Mouse (Mus musculus): ENCODE results near the gene Mymk. TPM values are rescaled to one million over a fixed set of nuclear protein-coding genes. Genes with fewer than 3 reads are reported as not detected.
A peak's percentile ranks its signal among the peaks of the same experiment; 100 is the strongest.

Gene Mymk
- polyA plus RNA-seq, 1 experiment, result not detected

DNA sequence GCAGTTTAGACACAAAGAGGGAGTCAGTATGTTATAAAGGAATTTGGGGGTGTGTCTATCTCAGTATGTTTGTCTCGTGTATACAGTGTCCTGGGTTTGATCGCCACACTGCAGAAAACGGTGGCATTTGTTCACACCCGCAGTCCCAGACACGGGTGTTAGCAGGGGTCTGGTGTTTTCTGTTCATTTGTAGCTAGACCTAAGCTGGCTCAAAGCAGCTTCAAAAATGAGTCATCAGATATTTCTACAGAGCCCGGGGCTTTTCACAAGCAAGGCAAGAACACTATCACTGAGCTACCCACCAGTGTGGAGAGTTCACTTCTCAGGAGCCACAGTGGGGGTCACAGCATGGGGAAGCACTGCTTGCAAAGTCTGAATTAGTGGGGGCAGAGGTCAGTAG, 22.6 kb downstream of the Mymk start:
- WGBS, result 19% methylated on average over 6 of the region's 6 CpGs
- TF ChIP-seq POLR2A (IDR thresholded peaks at IDR 0.05; ENCODE audit: insufficient read depth, low read depth, low read length) (no peak), CTCF (IDR thresholded peaks at IDR 0.05; ENCODE audit: insufficient read depth, low read depth, low read length) (no peak)
- H3K4me3 ChIP-seq (ENCODE audit: insufficient read depth, low read depth, low read length), result no peak overlapping the region
- no peak overlapping the region for H3K27ac ChIP-seq (ENCODE audit: insufficient read depth, low read depth, low read length)
- peaks cover 8% of the 10 kb centered on the region for H3K4me1 ChIP-seq (ENCODE audit: control insufficient read depth, insufficient read depth, low read length)

DNA sequence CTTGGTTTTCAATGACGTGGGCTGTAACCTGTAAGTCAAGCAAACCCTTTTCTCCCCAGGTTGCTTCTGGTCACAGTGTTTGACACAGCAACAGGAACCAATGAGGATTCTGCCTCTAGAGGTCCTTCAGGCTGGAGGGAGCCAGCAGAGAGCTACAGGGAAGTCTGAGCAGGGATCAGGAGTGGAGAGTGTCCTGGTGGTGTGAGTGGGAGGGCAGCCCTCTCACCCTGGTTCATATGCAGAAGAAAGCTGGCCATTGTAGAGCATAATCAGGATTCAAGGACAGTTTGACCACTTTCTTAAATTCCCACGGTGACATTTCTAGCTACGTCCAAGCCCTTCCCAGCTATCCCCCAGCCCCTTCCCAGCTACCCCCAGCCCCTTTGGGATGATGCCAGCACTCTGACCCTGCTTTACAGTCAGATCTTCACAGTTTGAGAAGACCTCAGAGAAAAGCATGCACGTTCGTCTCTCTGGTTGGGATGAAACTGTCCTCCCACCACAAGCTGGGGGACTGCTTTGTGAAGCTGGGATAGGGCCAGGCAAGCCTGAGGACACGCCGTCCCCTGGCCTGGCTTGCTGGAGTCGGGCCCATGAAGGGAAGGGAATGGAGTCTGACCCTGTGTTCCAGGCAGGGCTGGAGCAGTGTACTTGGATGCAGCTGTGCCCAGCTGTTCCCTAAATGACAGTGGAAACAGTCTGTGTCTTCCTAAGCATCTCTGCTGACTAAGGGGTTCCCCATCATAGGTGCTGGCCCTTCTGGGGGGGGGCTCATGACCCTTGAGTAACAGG, 25.8 kb downstream of the Mymk start:
- 59% methylated on average over 8 of the region's 8 CpGs for WGBS
- H3K4me1 ChIP-seq (ENCODE audit: control insufficient read depth, insufficient read depth, low read length), result peaks cover 16% of the 10 kb centered on the region
- no peak for TF ChIP-seq CTCF (IDR thresholded peaks at IDR 0.05; ENCODE audit: insufficient read depth, low read depth, low read length)
- no peak for TF ChIP-seq POLR2A (IDR thresholded peaks at IDR 0.05; ENCODE audit: insufficient read depth, low read depth, low read length)
- no peak overlapping the region for H3K4me3 ChIP-seq (ENCODE audit: insufficient read depth, low read depth, low read length)
- no peak overlapping the region for H3K27ac ChIP-seq (ENCODE audit: insufficient read depth, low read depth, low read length)

DNA sequence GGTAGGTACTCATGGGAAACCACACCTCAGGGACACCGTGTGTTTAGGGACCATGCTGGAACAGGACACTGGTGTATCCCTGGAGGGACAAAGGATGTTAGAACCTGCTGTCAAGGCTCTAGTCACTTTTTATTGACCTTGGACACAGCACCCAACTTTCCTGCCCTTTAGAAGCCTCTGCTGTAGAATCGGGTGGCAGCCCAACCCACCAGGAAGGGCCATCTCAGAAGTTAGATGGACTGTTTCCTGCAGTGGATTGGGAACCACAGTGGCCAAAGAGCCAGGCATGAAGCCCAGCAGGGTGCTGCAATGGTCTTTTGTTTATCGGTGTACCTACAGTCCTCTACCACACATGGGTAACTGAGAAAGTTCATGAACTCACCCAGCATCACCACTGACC, 27.3 kb downstream of the Mymk start:
- H3K4me3 ChIP-seq (ENCODE audit: insufficient read depth, low read depth, low read length), result no peak overlapping the region
- 85% methylated on average over 3 of the region's 3 CpGs for WGBS
- no peak overlapping the region for H3K27ac ChIP-seq (ENCODE audit: insufficient read depth, low read depth, low read length)
- TF ChIP-seq CTCF (IDR thresholded peaks at IDR 0.05; ENCODE audit: insufficient read depth, low read depth, low read length), result no peak
- H3K4me1 ChIP-seq (ENCODE audit: control insufficient read depth, insufficient read depth, low read length), result peaks cover 13% of the 10 kb centered on the region

DNA sequence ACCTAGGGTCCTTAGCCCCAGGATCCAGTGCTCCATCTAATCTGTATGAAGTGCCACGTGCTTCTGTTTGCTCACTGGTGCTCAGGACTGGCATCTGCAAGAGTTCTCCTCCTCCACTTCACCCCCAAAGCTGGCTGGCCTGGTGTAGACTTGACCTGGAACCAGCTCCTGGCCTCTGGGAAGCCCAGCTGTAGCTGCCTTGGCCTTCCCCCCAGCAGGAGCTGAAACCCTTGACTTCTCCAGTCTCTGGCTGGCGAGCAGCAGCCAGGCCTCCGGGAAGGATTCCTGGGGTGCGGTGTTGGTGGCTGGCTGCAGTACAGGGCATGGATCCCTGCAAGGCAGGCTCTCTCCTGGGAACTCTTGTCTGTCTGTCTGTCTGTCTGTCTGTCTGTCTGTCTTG, 27.8 kb downstream of the Mymk start:
- no peak overlapping the region for H3K27ac ChIP-seq (ENCODE audit: insufficient read depth, low read depth, low read length)
- H3K4me1 ChIP-seq (ENCODE audit: control insufficient read depth, insufficient read depth, low read length), result peaks cover 11% of the 10 kb centered on the region
- no peak for TF ChIP-seq POLR2A (IDR thresholded peaks at IDR 0.05; ENCODE audit: insufficient read depth, low read depth, low read length)
- no peak for TF ChIP-seq CTCF (IDR thresholded peaks at IDR 0.05; ENCODE audit: insufficient read depth, low read depth, low read length)
- no peak overlapping the region for H3K4me3 ChIP-seq (ENCODE audit: insufficient read depth, low read depth, low read length)
- 79% methylated on average over 4 of the region's 4 CpGs for WGBS

DNA sequence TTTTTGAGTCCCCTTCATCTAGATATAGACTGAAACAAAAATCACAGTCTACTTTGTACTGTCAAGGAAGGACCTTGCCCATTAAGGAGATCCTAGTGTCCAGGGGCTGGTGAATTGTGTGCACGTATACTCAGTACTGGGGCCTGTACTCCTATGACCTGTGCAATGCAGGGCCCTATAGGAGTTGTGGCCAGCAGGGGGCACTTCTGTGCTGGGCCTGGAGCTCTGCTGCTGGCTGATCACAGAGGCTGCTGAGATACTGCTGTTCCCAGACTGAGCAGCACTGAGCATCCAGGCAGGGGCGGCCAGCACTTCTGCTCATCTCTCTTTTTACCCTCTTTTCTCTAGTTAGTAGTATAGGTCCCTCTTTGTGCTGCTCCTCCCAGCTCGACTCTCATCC, 28.5 kb downstream of the Mymk start:
- Histone ChIP-seq H3K27ac (ENCODE audit: insufficient read depth, low read depth, low read length) (no peak overlapping the region), H3K4me1 (ENCODE audit: control insufficient read depth, insufficient read depth, low read length) (peaks cover 11% of the 10 kb centered on the region), H3K4me3 (ENCODE audit: insufficient read depth, low read depth, low read length) (no peak overlapping the region)
- WGBS, result 10% methylated on average over 3 of the region's 3 CpGs
- no peak for TF ChIP-seq POLR2A (IDR thresholded peaks at IDR 0.05; ENCODE audit: insufficient read depth, low read depth, low read length)
- TF ChIP-seq CTCF (IDR thresholded peaks at IDR 0.05; ENCODE audit: insufficient read depth, low read depth, low read length), result peak; percentile 89

DNA sequence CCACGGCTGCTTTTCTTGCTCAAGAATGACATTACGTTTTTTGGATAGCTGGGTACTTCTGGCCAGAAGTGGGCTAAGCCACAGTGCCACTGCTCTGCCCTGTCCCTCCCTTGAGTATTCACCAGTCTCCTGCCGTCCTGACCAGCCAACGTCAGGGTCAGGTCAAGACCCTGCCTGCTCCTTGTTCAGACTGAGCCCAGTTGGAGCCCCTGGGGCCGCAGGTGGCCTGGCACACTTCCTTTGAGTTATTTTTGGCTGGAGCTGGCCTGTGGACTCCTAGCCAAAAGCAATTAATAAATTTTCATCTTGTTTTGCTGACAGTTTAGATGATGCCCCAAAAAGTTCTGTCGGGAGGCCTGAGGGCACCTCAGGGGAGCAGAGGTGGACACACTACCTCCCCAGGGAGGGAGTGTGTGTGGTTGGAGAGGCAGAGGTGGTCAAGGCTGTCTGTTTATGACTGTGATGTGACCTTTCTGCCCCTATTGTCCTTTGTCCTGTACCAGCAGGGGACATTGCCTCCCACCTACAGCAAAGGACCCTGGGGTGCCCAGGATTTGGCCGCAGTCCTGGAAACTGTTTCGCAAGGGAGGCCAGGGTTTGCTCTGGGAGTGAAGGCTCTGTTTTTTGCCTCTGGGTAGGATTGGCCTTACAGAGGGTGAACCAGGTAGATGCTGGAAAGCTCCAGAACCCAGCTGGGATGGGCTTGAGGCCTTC, 29.7 kb downstream of the Mymk start:
- H3K27ac ChIP-seq (ENCODE audit: insufficient read depth, low read depth, low read length), result no peak overlapping the region
- WGBS, result 69% methylated on average over 8 of the region's 8 CpGs

DNA sequence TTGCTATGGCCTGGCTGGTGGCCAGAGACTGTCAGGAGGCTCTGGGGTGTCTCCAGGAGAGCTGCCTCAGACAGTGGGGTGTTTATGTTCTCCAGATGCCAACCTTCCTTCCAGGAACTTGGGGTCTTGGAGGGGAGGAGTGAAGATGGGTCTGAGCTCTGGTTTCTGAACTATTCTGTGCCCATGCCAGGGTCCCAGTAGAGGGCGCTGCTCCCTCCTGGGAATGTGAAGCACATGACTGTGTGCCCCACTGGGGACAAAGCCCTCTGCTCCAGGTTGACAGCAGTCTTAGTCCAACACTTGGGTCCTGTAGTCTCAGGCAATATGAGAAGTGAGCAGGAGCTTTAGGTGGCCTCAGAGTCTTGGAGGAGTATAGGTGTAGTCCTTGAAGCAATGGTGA, 32.7 kb downstream of the Mymk start:
- WGBS, result 22% methylated on average over 1 of the region's 1 CpGs
- Histone ChIP-seq H3K4me1 (ENCODE audit: control insufficient read depth, insufficient read depth, low read length) (peaks cover 7% of the 10 kb centered on the region), H3K4me3 (ENCODE audit: insufficient read depth, low read depth, low read length) (no peak overlapping the region), H3K27ac (ENCODE audit: insufficient read depth, low read depth, low read length) (no peak overlapping the region)
- TF ChIP-seq CTCF (IDR thresholded peaks at IDR 0.05; ENCODE audit: insufficient read depth, low read depth, low read length) (0 out of 2 replicates have a peak, but pooled peaks have one; percentile 9), POLR2A (IDR thresholded peaks at IDR 0.05; ENCODE audit: insufficient read depth, low read depth, low read length) (no peak)

More for the DNA sequence above, 29.7 kb downstream of the Mymk start:
- Histone ChIP-seq H3K4me3 (ENCODE audit: insufficient read depth, low read depth, low read length) (no peak overlapping the region), H3K4me1 (ENCODE audit: control insufficient read depth, insufficient read depth, low read length) (peaks cover 11% of the 10 kb centered on the region)
- TF ChIP-seq CTCF (IDR thresholded peaks at IDR 0.05; ENCODE audit: insufficient read depth, low read depth, low read length), result no peak
- TF ChIP-seq POLR2A (IDR thresholded peaks at IDR 0.05; ENCODE audit: insufficient read depth, low read depth, low read length), result no peak

DNA sequence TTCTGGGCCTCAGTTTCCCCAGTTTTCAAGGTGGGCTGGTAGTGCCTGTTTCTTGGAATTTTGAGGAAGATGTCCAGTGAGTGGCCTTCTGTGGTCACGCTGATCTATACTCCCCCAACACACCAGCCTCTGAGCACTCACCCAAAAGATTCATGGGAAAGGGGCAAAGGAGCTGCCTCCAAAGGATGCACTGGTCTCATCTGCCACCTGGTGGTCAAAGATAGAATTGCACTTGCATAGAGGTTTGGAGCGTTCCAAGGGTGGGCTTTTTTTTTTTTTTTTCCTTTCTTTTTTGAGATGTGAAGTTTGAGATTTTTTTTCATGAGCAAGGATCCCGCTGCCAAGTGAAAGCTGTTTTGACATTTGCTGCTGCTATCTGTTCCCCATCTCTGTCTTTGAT, 33.4 kb downstream of the Mymk start:
- WGBS, result 0% methylated on average over 3 of the region's 3 CpGs
- no peak overlapping the region for H3K4me3 ChIP-seq (ENCODE audit: insufficient read depth, low read depth, low read length)
- no peaks in the 10 kb centered on the region; the same call in 1 of the 2 replicates for H3K4me1 ChIP-seq (ENCODE audit: control insufficient read depth, insufficient read depth, low read length)
- TF ChIP-seq CTCF (IDR thresholded peaks at IDR 0.05; ENCODE audit: insufficient read depth, low read depth, low read length), result peak; percentile 61
- no peak for TF ChIP-seq POLR2A (IDR thresholded peaks at IDR 0.05; ENCODE audit: insufficient read depth, low read depth, low read length)
- no peak overlapping the region for H3K27ac ChIP-seq (ENCODE audit: insufficient read depth, low read depth, low read length)

DNA sequence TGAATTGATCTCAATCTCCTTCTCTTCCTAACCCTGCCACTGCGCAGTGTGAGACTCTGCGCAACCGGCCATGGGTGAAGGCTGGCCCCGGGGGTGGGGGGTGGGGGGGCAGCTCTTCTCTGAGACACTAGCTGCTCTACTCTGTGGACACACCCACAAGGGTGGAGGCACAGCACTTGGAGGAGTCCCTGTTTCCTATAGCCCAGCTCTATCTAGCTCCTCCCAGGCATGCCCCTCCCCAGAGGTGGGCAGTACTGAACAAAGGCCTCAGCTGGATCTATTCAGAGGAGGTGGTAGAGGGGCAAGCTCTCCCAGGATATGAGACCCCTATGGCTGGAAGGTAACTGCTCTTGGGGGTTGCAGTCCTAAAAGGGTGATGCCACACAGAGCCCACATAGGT, 35.0 kb downstream of the Mymk start:
- Histone ChIP-seq H3K4me1 (ENCODE audit: control insufficient read depth, insufficient read depth, low read length) (no peaks in the 10 kb centered on the region), H3K4me3 (ENCODE audit: insufficient read depth, low read depth, low read length) (no peak overlapping the region), H3K27ac (ENCODE audit: insufficient read depth, low read depth, low read length) (no peak overlapping the region)
- 76% methylated on average over 4 of the region's 4 CpGs for WGBS
- TF ChIP-seq CTCF (IDR thresholded peaks at IDR 0.05; ENCODE audit: insufficient read depth, low read depth, low read length), result no peak
- TF ChIP-seq POLR2A (IDR thresholded peaks at IDR 0.05; ENCODE audit: insufficient read depth, low read depth, low read length), result no peak
